Mouse (Mus musculus): ENCODE measurements around the gene Golt1a.

GRCm38 (mm10) chr1:133278946-133279631 is 30.5 kb upstream of the Golt1a start:
- TF ChIP-seq MAFK (IDR thresholded peaks at IDR 0.05; ENCODE audit: insufficient read depth, low read depth, low read length) = no peak
- TF ChIP-seq CHD2 (IDR thresholded peaks at IDR 0.05; ENCODE audit: low read depth, low read length) = no peak
- TF ChIP-seq HCFC1 (IDR thresholded peaks at IDR 0.05; ENCODE audit: borderline replicate concordance, insufficient read depth, low read length) = no peak
- no peak for TF ChIP-seq ZC3H11A (IDR thresholded peaks at IDR 0.05; ENCODE audit: borderline replicate concordance, low read depth, low read length)
- no peak for TF ChIP-seq ZNF384 (IDR thresholded peaks at IDR 0.05; ENCODE audit: low read depth, low read length)

All from ES-E14 (cell line).